Mouse (Mus musculus) right cerebral cortex, postnatal 25 days (tissue): ENCODE results near the gene Ammecr1.

Experiments used
- DNase-seq: peaks from one replicate; pipeline ENCODE4 v3.0.0; 2022

Gene Ammecr1

GRCm38 (mm10) chrX:142914208-142914607 is 52.3 kb downstream of the Ammecr1 start:
- no peak for DNase-seq

DNA sequence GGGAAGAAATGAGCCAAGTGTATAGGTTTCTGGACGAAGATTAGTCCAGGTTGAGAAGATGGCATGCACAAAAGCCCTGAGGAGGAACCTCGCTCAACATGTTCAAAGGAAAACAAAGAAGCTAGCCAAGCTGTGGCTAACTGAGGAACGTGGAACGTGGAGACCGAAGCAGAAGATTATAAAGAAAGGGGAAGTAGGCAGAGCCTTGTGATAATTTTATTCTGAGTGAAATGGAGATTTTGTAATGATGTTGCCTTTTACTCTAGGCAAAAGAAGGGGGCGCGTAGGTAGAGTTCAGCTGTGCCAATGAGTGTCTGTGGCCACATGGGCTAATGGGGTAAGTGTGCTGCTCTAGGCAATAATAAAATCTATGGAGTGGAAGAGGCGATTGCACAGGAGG is 62.7 kb downstream of the Ammecr1 start:
- no peak for DNase-seq

- no peak for DNase-seq
Measured at GRCm38 (mm10) chrX:142902599-142902998, 63.9 kb downstream of the Ammecr1 start.

GRCm38 (mm10) chrX:142901915-142902314 is 64.6 kb downstream of the Ammecr1 start:
- DNase-seq: no peak

DNA sequence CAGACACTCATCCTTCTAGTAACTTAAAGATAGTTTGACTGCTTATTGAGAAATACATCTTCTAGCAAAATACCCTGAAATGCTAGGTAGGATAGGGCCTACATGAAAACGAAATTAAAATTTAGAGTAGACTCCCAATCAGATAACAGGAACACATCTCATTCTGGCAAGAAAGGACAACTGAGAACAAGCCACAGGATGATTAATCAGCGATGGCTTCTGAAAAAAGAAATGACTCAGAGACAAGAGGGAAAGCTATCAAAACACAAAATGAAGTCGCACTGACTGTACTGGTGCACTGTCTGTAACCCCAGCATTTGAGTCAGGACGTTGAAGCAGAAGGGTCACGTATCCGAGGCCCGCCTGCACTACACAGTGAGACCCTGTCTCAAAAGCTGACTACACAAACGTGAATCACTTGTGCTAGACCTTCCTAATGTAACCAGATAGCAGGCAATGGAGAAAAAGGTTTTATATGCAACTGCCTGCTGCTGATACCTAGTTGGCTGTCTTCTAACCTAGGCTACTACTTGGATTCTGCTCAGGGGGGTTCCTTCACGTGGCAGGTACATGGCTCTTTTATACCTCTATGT is 68.1 kb downstream of the Ammecr1 start:
- DNase-seq: no peak

DNA sequence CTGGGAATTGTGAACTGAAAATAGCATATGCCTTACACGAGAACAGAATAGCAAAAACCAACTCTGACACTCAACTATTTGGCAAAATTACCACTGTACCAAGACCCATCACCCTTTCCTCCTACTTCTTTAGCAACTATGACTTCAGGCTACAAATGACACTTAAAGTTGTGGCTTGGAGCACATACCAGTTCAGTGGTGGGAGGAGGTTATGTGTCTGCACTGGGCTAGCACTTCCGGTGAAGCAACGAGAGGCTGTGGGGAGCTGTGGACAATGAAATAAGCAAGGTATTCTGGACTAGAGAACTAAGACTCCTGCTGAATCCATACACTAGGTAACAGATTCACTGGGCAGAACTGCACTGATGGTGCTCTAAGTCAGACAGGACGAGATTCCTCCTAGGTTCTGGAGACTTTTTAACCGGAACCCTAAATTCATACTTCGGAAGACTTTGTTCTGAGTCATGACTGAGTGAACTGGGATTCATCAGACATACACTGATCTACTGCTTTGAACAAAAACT is 69.0 kb downstream of the Ammecr1 start:
- DNase-seq: no peak

- DNase-seq: no peak
Measured at GRCm38 (mm10) chrX:142895316-142895715, 71.2 kb downstream of the Ammecr1 start.

- no peak for DNase-seq
Measured at GRCm38 (mm10) chrX:142885962-142886361, 80.6 kb downstream of the Ammecr1 start.

- no peak for DNase-seq
Measured at GRCm38 (mm10) chrX:142883593-142883992, 82.9 kb downstream of the Ammecr1 start.

DNA sequence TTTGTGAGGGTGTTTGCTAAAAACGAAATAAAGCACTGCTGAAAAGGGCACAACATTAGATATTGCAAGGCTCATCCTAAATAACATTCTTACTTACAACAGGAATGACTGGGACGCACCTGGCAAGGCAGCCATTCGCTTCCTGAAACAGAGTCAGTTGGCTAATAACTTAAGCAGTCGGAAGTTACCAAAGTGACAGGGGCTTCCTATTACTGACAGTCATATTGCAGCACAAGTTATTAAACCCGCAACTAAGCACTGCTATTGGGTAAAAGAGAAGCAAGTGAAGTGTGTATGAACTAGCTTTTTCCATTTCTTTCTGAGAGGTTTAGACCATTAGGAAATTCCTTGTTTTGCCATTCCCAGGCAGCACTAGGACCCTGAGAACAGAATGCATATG is 84.3 kb downstream of the Ammecr1 start:
- no peak for DNase-seq

DNA sequence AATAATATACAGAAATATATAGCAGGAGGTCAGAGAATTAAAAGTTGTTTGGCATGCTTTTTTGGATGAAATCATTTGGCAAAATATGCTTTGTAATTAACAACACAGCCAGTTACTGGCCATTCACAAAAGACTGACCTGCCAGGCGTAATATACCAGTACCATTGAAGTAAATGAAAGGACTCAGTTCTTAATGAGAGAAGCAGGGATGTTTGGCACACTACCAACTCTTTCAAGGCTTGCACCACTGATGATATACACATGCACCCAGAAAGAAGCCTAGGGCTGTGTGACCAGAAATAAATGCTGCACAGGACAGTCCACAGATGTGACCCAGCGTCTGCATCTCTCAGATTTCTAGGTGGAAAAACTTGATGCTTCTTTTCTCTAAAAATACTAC is 96.7 kb downstream of the Ammecr1 start:
- no peak for DNase-seq

DNA sequence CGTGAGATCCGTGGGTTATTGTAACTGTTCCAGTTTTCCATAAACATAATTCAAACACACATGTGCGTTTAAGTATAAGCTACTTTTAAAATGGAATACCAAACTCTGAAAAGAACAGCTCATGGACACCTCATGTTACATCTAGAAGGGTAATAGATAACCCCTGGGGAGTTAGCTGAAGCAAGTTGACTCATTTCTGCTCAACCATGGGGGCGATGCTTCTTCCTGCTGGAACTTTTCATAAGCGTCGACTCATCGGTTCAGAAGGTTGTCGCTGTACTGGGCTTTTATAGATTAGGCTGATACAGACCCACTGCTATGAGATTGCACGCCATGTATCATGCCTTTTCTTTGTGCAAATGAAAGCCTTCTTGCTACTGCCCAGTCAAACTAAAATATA is 118.5 kb downstream of the Ammecr1 start:
- no peak for DNase-seq

GRCm38 (mm10) chrX:142846266-142846665 is 120.3 kb downstream of the Ammecr1 start:
- DNase-seq: no peak

DNA sequence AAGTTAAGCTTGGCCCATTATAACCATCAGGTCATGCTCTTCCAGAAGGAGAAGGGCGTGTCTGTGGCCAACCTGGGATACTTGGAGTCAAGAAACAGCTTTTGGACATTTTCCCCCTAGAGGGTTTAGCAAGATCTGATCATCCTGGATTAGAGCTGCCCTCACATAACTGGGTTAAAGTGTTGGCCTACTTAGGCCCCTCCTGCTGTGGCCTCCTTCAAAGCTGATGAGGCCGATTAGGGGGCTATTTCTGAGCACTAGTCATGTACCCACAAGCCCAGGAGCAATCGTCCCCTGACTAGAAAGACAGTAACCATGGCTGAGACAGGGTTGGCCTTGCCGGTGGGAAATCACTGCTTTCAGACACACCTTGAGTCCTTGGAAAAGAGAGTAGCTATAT is 124.6 kb downstream of the Ammecr1 start:
- DNase-seq: no peak

- no peak for DNase-seq
Measured at GRCm38 (mm10) chrX:142839411-142839810, 127.1 kb downstream of the Ammecr1 start.

- DNase-seq: no peak
Measured at GRCm38 (mm10) chrX:142838841-142839240, 127.7 kb downstream of the Ammecr1 start.

DNA sequence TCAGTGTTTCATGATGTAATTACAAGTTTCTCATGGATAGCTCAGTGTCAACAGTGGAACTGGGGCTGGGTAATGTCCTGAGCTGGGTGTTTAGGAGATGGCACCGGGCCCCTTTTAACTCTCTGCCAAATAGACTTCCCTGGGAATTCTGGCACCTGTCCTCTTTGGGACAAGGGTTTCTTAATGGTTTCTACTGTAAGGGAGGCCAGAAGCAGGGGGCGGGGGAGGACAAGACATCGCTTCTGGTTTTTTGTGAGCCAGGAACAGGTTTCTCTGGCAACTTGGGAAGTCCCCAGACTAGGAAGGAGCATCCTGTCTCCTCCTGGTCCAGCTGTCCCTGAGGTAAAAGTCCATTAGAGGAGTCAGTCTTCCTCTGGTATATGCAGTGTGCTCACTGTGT is 129.2 kb downstream of the Ammecr1 start:
- no peak for DNase-seq

DNA sequence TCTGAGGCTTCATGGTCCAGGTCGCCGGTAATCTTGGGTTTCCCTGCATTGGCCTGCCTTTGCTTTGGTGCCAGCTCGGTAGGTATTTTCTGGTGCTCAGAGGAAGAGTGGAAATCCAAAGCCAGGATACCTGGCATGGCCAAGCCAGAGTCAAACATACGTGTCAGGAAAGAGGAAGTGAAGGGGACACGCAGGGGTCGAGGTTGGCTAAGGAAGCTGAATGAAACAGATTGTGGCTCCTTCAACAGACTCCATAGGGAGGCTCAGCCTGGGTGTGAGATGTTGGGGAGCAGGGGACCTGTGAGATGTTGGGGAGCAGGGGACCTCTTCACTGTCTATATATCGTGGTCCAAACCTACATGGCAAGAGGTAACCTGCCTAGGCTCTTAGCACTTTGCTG is 130.1 kb downstream of the Ammecr1 start:
- DNase-seq: no peak

DNA sequence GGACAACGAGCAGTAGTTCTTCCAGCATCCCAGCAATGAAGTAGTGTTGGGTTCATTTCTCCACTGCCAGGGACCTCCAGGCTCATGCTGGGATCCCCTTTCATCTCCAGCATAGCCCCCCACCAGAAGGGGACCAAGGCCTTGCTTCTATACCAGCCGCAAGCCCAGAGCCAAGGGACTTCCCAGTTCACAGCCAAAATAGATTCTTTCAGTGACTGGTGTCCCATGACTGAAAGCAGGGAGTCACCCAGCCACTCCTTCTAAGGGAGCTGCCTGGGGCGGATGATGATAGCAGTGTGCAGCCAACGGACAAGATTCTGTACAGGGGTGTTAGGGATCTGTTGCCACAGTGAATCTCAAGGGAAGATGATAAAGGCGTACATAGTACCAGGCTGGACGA is 131.7 kb downstream of the Ammecr1 start:
- no peak for DNase-seq

- no peak for DNase-seq
Measured at GRCm38 (mm10) chrX:142833164-142833796, 133.2 kb downstream of the Ammecr1 start.

- no peak for DNase-seq
Measured at GRCm38 (mm10) chrX:142832221-142832620, 134.3 kb downstream of the Ammecr1 start.

DNA sequence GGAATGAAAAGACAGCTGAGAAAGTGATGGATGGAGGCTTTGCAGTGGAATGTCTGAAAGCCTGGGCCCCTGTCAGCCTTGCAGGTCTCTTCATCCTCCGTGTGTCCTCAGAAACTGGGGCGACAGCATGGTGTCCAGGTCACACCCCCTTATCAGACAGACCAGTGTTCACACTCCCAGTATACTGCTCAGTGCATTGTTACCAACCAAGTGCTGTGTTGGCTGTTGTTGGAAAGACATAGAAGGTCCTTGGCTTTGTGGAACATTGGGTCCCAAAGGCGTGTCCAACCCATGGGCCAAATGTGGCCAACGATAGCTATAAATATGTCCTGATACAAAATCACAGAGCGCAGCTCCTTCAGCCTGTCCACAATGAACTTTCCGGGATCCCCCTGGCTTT is 136.0 kb downstream of the Ammecr1 start:
- no peak for DNase-seq

DNA sequence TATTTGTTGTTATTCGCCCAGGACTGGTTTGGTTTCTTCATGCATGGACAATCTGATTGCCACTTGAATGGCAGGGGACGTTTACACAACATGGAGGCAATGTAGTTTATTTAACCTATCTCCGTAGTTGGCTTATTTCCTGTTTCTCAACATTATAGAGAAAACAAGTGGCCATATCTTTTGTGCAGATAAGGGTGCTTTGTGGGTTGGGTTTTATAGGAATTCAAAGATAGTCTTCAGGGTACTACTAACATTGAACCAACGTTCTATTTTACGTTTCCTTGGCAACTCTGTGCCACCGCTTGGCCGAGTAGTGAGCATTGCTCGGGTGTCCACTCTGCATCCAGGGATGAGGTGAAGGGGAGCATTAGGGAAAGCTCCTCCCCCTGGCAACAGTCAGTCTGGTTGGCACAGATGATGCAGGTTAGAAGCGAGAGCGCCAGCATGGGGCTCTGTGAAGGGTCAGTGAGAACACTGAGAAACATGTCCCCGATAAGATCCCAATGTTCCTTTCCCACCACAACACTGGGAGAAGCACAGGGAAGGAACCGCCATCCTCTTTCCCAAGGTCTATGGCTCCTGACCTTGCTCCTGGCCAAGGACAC is 136.6 kb downstream of the Ammecr1 start:
- DNase-seq: no peak

- DNase-seq: no peak
Measured at GRCm38 (mm10) chrX:142829267-142829666, 137.3 kb downstream of the Ammecr1 start.
